Mouse (Mus musculus) stomach, embryonic 16.5 days (tissue): ENCODE measurements around the gene Oasl1. TPM values are rescaled to one million over a fixed set of nuclear protein-coding genes. Genes with fewer than 3 reads are reported as not detected.
"Not testable (repeated sequence)": the region's sequence is repeated elsewhere in the genome, so short reads cannot be mapped to it uniquely, and the experiment has no call there.

Experiments used
- ATAC-seq: fragments of 200-750 bp; cut with Nextera tagmentation; 2 replicates; pipeline ENCODE4 v1.8.0; 2017; ENCODE audit warnings: moderate number of reproducible peaks, moderate TSS enrichment; ENCODE audit not compliant: insufficient read depth, low FRiP score
- H3K27ac ChIP-seq: fragments of 300-500 bp; sonication (generic); 2 replicates; pipeline ENCODE4 v1.5.1; 2014; ENCODE audit warnings: low read length
- H3K27me3 ChIP-seq: fragments of 300-500 bp; sonication (generic); 2 replicates; pipeline ENCODE4 v1.6.1; 2014; ENCODE audit warnings: low read length, control low read depth, mixed read lengths; ENCODE audit not compliant: control insufficient read depth, insufficient read depth
- H3K36me3 ChIP-seq: fragments of 300-500 bp; sonication (generic); 2 replicates; pipeline ENCODE4 v1.6.1; 2014; ENCODE audit warnings: low read length; ENCODE audit not compliant: control insufficient read depth, insufficient read depth
- H3K4me1 ChIP-seq: fragments of 300-500 bp; sonication (generic); 2 replicates; pipeline ENCODE4 v1.6.1; 2014; ENCODE audit warnings: low read length, control low read depth, mixed read lengths; ENCODE audit not compliant: control insufficient read depth, insufficient read depth
- H3K4me2 ChIP-seq: fragments of 300-500 bp; sonication (generic); 2 replicates; pipeline ENCODE4 v1.6.1; 2014; ENCODE audit warnings: low read depth, low read length, mixed read lengths
- H3K4me3 ChIP-seq: fragments of 300-500 bp; sonication (generic); replicated peaks from 2 replicates; pipeline ENCODE4 v1.5.1; 2014; ENCODE audit warnings: mild to moderate bottlenecking, low read length
- H3K9ac ChIP-seq: fragments of 300-500 bp; sonication (generic); 2 replicates; pipeline ENCODE4 v1.6.1; 2014; ENCODE audit warnings: low read length
- H3K9me3 ChIP-seq: fragments of 300-500 bp; sonication (generic); replicated peaks from 2 replicates; pipeline ENCODE4 v1.6.1; 2016; ENCODE audit warnings: low read length, control low read depth; ENCODE audit not compliant: control insufficient read depth
- WGBS: fragments of 180-500 bp; shearing (Covaris S2); extraction: QIAGEN DNeasy Blood & Tissue Kit; methylation state at CpG from one replicate; pipeline ENCODE4 v1.1.7; 2014; 5-methylcytosine and 5-hydroxymethylcytosine counted together
- polyA plus RNA-seq: library from polyadenylated mRNA; unstranded; fragments of >200 nt; fragmentation: Nextera tagmentation; extraction: Ambion mirVana; gene quantifications from 2 replicates; pipeline ENCODE4 v1.2.1, GENCODE M21; 2015

Oasl1 gene
- polyA plus RNA-seq, 1 experiment from 2014 or later = 1.3 TPM

GRCm38 (mm10) chr5:114916777-114917176 lies 6.3 kb upstream of the Oasl1 start:
- no peak overlapping the region for H3K4me3 ChIP-seq
- no peaks in the 10 kb centered on the region for H3K9me3 ChIP-seq
- H3K27ac ChIP-seq = no peak overlapping the region
- no peak for ATAC-seq
- no peak overlapping the region for H3K4me2 ChIP-seq
- no peaks in the 10 kb centered on the region for H3K36me3 ChIP-seq
- H3K9ac ChIP-seq = no peak overlapping the region
- no peaks in the 10 kb centered on the region for H3K27me3 ChIP-seq
- no peaks in the 10 kb centered on the region for H3K4me1 ChIP-seq
- WGBS = 84% methylated on average over 4 of the region's 4 CpGs

DNA sequence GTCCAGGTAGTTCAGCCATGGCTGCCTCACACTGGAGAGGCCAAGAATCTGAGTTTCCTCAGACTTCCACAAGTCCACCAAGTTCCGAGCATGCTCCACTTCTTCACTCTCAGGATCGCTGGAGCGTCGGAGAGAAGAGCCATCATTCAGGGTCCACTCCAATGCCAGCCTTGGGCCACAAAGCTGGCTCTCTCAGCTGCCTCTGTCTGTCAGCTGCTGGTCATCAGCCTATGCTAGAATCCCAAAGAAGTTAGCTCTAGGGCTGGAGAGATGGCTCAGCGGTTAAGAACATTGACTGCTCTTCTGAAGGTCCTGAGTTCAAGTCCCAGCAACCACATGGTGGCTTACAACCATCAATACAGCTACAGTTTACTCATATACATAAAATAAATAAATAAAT lies 5.7 kb upstream of the Oasl1 start:
- not testable (repeated sequence) for ATAC-seq, H3K4me1 ChIP-seq
- WGBS = 92% methylated on average over 5 of the region's 5 CpGs

GRCm38 (mm10) chr5:114921551-114922365 lies 1.3 kb upstream of the Oasl1 start:
- peak; percentile 23; the same call in 1 of the 2 replicates for ATAC-seq
- Histone ChIP-seq H3K4me2 (no peak overlapping the region), H3K4me1 (0 out of 2 replicates have a peak, but pooled peaks cover 4% of the 10 kb centered on the region), H3K9me3 (no peaks in the 10 kb centered on the region), H3K9ac (no peak overlapping the region), H3K36me3 (no peaks in the 10 kb centered on the region), H3K27me3 (no peaks in the 10 kb centered on the region), H3K4me3 (no peak overlapping the region), H3K27ac (peak overlapping the region; percentile 8; the same call in 1 of the 2 replicates)
- 68% methylated on average over 19 of the region's 19 CpGs for WGBS

More for the DNA sequence above, 5.7 kb upstream of the Oasl1 start:
- not testable (repeated sequence) for H3K36me3 ChIP-seq, H3K9me3 ChIP-seq, H3K27me3 ChIP-seq, H3K4me2 ChIP-seq, H3K27ac ChIP-seq, H3K4me3 ChIP-seq, H3K9ac ChIP-seq

GRCm38 (mm10) chr5:114922366-114922731 lies 691 bp upstream of the Oasl1 start:
- no peak overlapping the region for H3K4me2 ChIP-seq

DNA sequence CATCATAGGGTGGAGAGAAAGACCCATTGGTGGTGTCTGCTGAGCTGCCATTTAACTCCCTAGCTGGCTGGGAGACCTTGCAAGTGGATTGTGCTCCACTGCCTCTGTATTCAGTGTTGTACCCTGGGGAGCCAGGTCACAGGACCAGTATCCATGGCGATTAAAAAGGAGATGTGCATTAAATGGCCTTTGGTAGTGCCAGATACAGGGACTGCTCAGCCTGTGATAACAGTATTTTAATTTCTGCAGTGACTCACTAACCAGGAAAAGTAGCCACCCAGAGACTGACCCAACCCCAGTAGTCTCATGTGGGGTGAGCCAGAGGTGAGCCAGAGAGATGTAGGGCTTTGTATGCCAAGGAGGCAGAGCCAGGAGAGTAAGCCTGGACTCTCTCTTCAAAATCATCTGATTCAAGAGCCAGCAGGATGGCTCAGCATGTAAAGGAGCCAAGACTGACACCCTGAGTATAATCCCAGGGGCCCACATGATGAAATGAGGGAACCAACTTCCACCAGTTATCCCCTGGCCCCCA lies 3.2 kb downstream of the Oasl1 start:
- no peak overlapping the region for H3K9ac ChIP-seq
- no peaks in the 10 kb centered on the region for H3K9me3 ChIP-seq
- no peak overlapping the region for H3K27ac ChIP-seq
- ATAC-seq = no peak
- WGBS = 72% methylated on average over 1 of the region's 1 CpGs
- H3K4me2 ChIP-seq = no peak overlapping the region
- H3K4me1 ChIP-seq = 0 out of 2 replicates have a peak, but pooled peaks cover 4% of the 10 kb centered on the region
- no peaks in the 10 kb centered on the region for H3K36me3 ChIP-seq
- no peak overlapping the region for H3K4me3 ChIP-seq
- H3K27me3 ChIP-seq = no peaks in the 10 kb centered on the region

More at GRCm38 (mm10) chr5:114922366-114922731, 691 bp upstream of the Oasl1 start:
- no peaks in the 10 kb centered on the region for H3K36me3 ChIP-seq
- H3K27me3 ChIP-seq = no peaks in the 10 kb centered on the region
- no peaks in the 10 kb centered on the region for H3K9me3 ChIP-seq
- no peak overlapping the region for H3K4me3 ChIP-seq
- ATAC-seq = peak; percentile 59; the same call in 1 of the 2 replicates
- no peak overlapping the region for H3K9ac ChIP-seq
- 59% methylated on average over 10 of the region's 10 CpGs for WGBS
- 0 out of 2 replicates have a peak, but pooled peaks cover 4% of the 10 kb centered on the region for H3K4me1 ChIP-seq
- peak overlapping the region; percentile 8; the same call in 1 of the 2 replicates for H3K27ac ChIP-seq

- no peak overlapping the region for H3K27ac ChIP-seq
- H3K27me3 ChIP-seq = no peaks in the 10 kb centered on the region
- no peak for ATAC-seq
- H3K4me3 ChIP-seq = no peak overlapping the region
- H3K9ac ChIP-seq = no peak overlapping the region
- 85% methylated on average over 9 of the region's 9 CpGs for WGBS
- H3K4me2 ChIP-seq = no peak overlapping the region
- H3K4me1 ChIP-seq = 0 out of 2 replicates have a peak, but pooled peaks cover 4% of the 10 kb centered on the region
- H3K36me3 ChIP-seq = no peaks in the 10 kb centered on the region
- H3K9me3 ChIP-seq = no peaks in the 10 kb centered on the region
Measured at GRCm38 (mm10) chr5:114926753-114927152, 3.7 kb downstream of the Oasl1 start.

GRCm38 (mm10) chr5:114931626-114932025 lies 8.6 kb downstream of the Oasl1 start:
- H3K4me2 ChIP-seq = no peak overlapping the region
- no peaks in the 10 kb centered on the region for H3K36me3 ChIP-seq
- H3K4me1 ChIP-seq = no peaks in the 10 kb centered on the region
- H3K9me3 ChIP-seq = no peaks in the 10 kb centered on the region
- 57% methylated on average over 5 of the region's 5 CpGs for WGBS
- no peak overlapping the region for H3K4me3 ChIP-seq
- ATAC-seq = no peak
- H3K9ac ChIP-seq = no peak overlapping the region
- H3K27me3 ChIP-seq = no peaks in the 10 kb centered on the region
- H3K27ac ChIP-seq = no peak overlapping the region

- Histone ChIP-seq H3K36me3 (no peaks in the 10 kb centered on the region), H3K27ac (no peak overlapping the region), H3K4me1 (no peaks in the 10 kb centered on the region), H3K9ac (no peak overlapping the region), H3K9me3 (no peaks in the 10 kb centered on the region), H3K4me2 (no peak overlapping the region), H3K27me3 (no peaks in the 10 kb centered on the region), H3K4me3 (no peak overlapping the region)
- 82% methylated on average over 8 of the region's 8 CpGs for WGBS
- ATAC-seq = no peak
Measured at GRCm38 (mm10) chr5:114933206-114933605, 10.2 kb downstream of the Oasl1 start.

DNA sequence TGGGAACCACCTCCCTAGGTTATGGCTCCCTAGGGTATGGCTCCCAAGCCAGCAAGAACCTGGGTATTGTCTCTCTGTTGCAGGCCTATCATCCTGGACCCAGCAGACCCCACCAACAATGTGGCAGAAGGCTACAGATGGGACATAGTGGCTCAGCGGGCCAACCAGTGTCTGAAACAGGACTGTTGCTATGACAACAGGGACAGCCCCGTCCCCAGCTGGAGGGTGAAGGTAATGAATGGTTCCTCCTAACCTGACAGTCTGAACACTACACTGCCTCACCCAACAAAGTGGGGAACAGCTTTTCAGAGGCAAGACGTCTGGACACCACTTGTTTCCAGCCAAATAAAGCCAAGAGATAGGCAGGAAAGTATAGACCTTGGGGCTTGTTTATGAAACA lies 12.8 kb downstream of the Oasl1 start:
- Histone ChIP-seq H3K27ac (no peak overlapping the region), H3K36me3 (no peaks in the 10 kb centered on the region), H3K9ac (no peak overlapping the region), H3K4me2 (no peak overlapping the region), H3K4me3 (no peak overlapping the region), H3K9me3 (no peaks in the 10 kb centered on the region), H3K4me1 (no peaks in the 10 kb centered on the region), H3K27me3 (no peaks in the 10 kb centered on the region)
- no peak for ATAC-seq
- WGBS = 23% methylated on average over 3 of the region's 3 CpGs
